Mouse (Mus musculus) right cerebral cortex, postnatal 10 days (tissue): ENCODE data around the gene Fam155a.
"Not testable (repeated sequence)": the region's sequence is repeated elsewhere in the genome, so short reads cannot be mapped to it uniquely, and the experiment has no call there.

Source experiments
- DNase-seq, 2 experiments: peaks; one replicate each; pipeline ENCODE4 v3.0.0; 2021; ENCODE audit warnings: low spot score in 2 of 2

Gene Fam155a

GRCm38 (mm10) chr8:9692370-9692769 lies 78.6 kb downstream of the Fam155a start:
- DNase-seq = no peak

- not testable (repeated sequence) for DNase-seq
Measured at GRCm38 (mm10) chr8:9660014-9660413, 110.9 kb downstream of the Fam155a start.

- DNase-seq = peak in 1 of 2 experiments; percentile 33
Measured at GRCm38 (mm10) chr8:9656901-9657300, 114.1 kb downstream of the Fam155a start.

- DNase-seq = no peak
Measured at GRCm38 (mm10) chr8:9654826-9655225, 116.1 kb downstream of the Fam155a start.

GRCm38 (mm10) chr8:9653643-9654042 lies 117.3 kb downstream of the Fam155a start:
- DNase-seq = no peak

- DNase-seq = no peak
Measured at GRCm38 (mm10) chr8:9638162-9638561, 132.8 kb downstream of the Fam155a start.

- DNase-seq = no peak
Measured at GRCm38 (mm10) chr8:9635240-9635639, 135.7 kb downstream of the Fam155a start.

GRCm38 (mm10) chr8:9607086-9607701 lies 163.8 kb downstream of the Fam155a start:
- DNase-seq = no peak

GRCm38 (mm10) chr8:9596003-9596402 lies 175.0 kb downstream of the Fam155a start:
- DNase-seq = no peak

- peak in 1 of 2 experiments; percentile 38 for DNase-seq
Measured at GRCm38 (mm10) chr8:9581836-9582235, 189.1 kb downstream of the Fam155a start.

GRCm38 (mm10) chr8:9580192-9580591 lies 190.8 kb downstream of the Fam155a start:
- DNase-seq = no peak

GRCm38 (mm10) chr8:9571977-9572376 lies 199.0 kb downstream of the Fam155a start:
- no peak for DNase-seq

- DNase-seq = peak in 1 of 2 experiments; percentile 40
Measured at GRCm38 (mm10) chr8:9569516-9570170, 201.3 kb downstream of the Fam155a start.

GRCm38 (mm10) chr8:9549199-9549598 lies 221.8 kb downstream of the Fam155a start:
- no peak for DNase-seq

GRCm38 (mm10) chr8:9547558-9547954 lies 223.4 kb downstream of the Fam155a start:
- no peak for DNase-seq

GRCm38 (mm10) chr8:9546919-9547557 lies 223.9 kb downstream of the Fam155a start:
- no peak for DNase-seq

GRCm38 (mm10) chr8:9546429-9546828 lies 224.5 kb downstream of the Fam155a start:
- no peak for DNase-seq

- no peak for DNase-seq
Measured at GRCm38 (mm10) chr8:9545665-9546064, 225.3 kb downstream of the Fam155a start.

- peak in 1 of 2 experiments; percentile 13 for DNase-seq
Measured at GRCm38 (mm10) chr8:9535730-9536372, 235.1 kb downstream of the Fam155a start.

- peak in 1 of 2 experiments; percentile 9 for DNase-seq
Measured at GRCm38 (mm10) chr8:9526515-9526914, 244.4 kb downstream of the Fam155a start.

- DNase-seq = no peak
Measured at GRCm38 (mm10) chr8:9521577-9521976, 249.4 kb downstream of the Fam155a start.

- DNase-seq = no peak
Measured at GRCm38 (mm10) chr8:9500751-9501150, 270.2 kb downstream of the Fam155a start.
